Mouse (Mus musculus) MEL (cell line): ENCODE measurements around the gene Ivl. TPM values are rescaled to one million over a fixed set of nuclear protein-coding genes. Genes with fewer than 3 reads are reported as not detected.

ENCODE experiments used
- DNase-seq: peaks from one replicate; pipeline ENCODE4 v3.0.0; 2011; ENCODE audit warnings: low read depth, low spot score
- H3K27ac ChIP-seq: 2 replicates; pipeline ENCODE4 v1.5.1; 2012; ENCODE audit warnings: low read depth, mild to moderate bottlenecking, control low read depth, low read length, moderate library complexity; ENCODE audit not compliant: control insufficient read depth
- H3K27me3 ChIP-seq, 2 experiments: fragments of 150-350 bp in 1 of 2; sonication (generic) in 1 of 2; 2 replicates each; pipeline ENCODE4 v1.6.1; 2012; ENCODE audit warnings: low read length in 2 of 2, mild to moderate bottlenecking in 2 of 2, improper control_type of control experiment in 1 of 2, moderate library complexity in 1 of 2; ENCODE audit not compliant: insufficient read depth in 2 of 2, control insufficient read depth in 1 of 2
- H3K36me3 ChIP-seq, 2 experiments: 2 replicates each; pipeline ENCODE4 v1.6.1; 2012 to 2014; ENCODE audit warnings: low read length in 2 of 2, improper control_type of control experiment in 1 of 2, inconsistent platforms in 1 of 2, mild to moderate bottlenecking in 1 of 2; ENCODE audit not compliant: insufficient read depth in 2 of 2, control insufficient read depth in 1 of 2
- H3K4me1 ChIP-seq, 2 experiments: fragments of 150-350 bp in 1 of 2; sonication (generic) in 1 of 2; 2 replicates each; pipeline ENCODE4 v1.6.1; 2012; ENCODE audit warnings: low read length in 2 of 2, improper control_type of control experiment in 1 of 2, mild to moderate bottlenecking in 1 of 2; ENCODE audit not compliant: insufficient read depth in 2 of 2, control insufficient read depth in 1 of 2
- H3K4me3 ChIP-seq, 2 experiments: fragments of 150-350 bp in 1 of 2; sonication (generic) in 1 of 2; 2 replicates each; pipeline ENCODE4 v1.5.1; 2012; ENCODE audit warnings: low read depth in 2 of 2, low read length in 2 of 2, mild to moderate bottlenecking in 2 of 2, moderate library complexity in 2 of 2, control low read depth in 1 of 2, improper control_type of control experiment in 1 of 2; ENCODE audit not compliant: control insufficient read depth in 1 of 2, insufficient read depth in 1 of 2
- H3K79me2 ChIP-seq: 2 replicates; pipeline ENCODE4 v1.6.1; 2012; ENCODE audit warnings: mild to moderate bottlenecking, low read length, moderate library complexity; ENCODE audit not compliant: control insufficient read depth, poor library complexity, insufficient read depth
- H3K9ac ChIP-seq: 2 replicates; pipeline ENCODE4 v1.6.1; 2012; ENCODE audit warnings: low read depth, mild to moderate bottlenecking, control low read depth, low read length, moderate library complexity; ENCODE audit not compliant: control insufficient read depth, poor library complexity, severe bottlenecking
- H3K9me3 ChIP-seq: fragments of 150-350 bp; sonication (generic); replicated peaks from 2 replicates; pipeline ENCODE4 v1.6.1; 2012; ENCODE audit warnings: mild to moderate bottlenecking, low read length, improper control_type of control experiment, moderate library complexity; ENCODE audit not compliant: insufficient read depth
- BHLHE40 ChIP-seq: IDR thresholded peaks from 2 replicates; pipeline ENCODE4 v1.6.1; 2012; ENCODE audit warnings: low read depth, mild to moderate bottlenecking, inconsistent platforms, low read length, improper control_type of control experiment, borderline replicate concordance
- CTCF ChIP-seq, 3 experiments: IDR thresholded peaks in 2 of 3; conservative IDR thresholded peaks in 1 of 3; 2 replicates each; pipeline ENCODE4 v1.5.1; 2011 to 2012; ENCODE audit warnings: low read length in 3 of 3, low read depth in 2 of 3, mild to moderate bottlenecking in 2 of 3, improper control_type of control experiment in 1 of 3, inconsistent platforms in 1 of 3, mixed read lengths in 1 of 3, moderate library complexity in 1 of 3; ENCODE audit not compliant: control insufficient read depth in 1 of 3, insufficient read depth in 1 of 3, poor library complexity in 1 of 3, severe bottlenecking in 1 of 3
- E2F4 ChIP-seq: IDR thresholded peaks from 2 replicates; pipeline ENCODE4 v1.6.1; 2011; ENCODE audit warnings: low read depth, low read length, improper control_type of control experiment, borderline replicate concordance
- EP300 ChIP-seq, 2 experiments: IDR thresholded peaks; 2 replicates each; pipeline ENCODE4 v1.6.1; 2011; ENCODE audit warnings: improper control_type of control experiment in 2 of 2, low read length in 2 of 2, low read depth in 1 of 2, mild to moderate bottlenecking in 1 of 2
- ETS1 ChIP-seq: IDR thresholded peaks from 2 replicates; pipeline ENCODE4 v1.6.1; 2012; ENCODE audit warnings: low read depth, mild to moderate bottlenecking, inconsistent platforms, low read length, improper control_type of control experiment, moderate library complexity
- GABPA ChIP-seq: IDR thresholded peaks from 2 replicates; pipeline ENCODE4 v1.6.1; 2012; ENCODE audit warnings: low read depth, mild to moderate bottlenecking, inconsistent platforms, low read length, improper control_type of control experiment, moderate library complexity
- HCFC1 ChIP-seq: IDR thresholded peaks from 2 replicates; pipeline ENCODE4 v1.6.1; 2012; ENCODE audit warnings: low read depth, mild to moderate bottlenecking, inconsistent platforms, low read length, improper control_type of control experiment, moderate library complexity
- MYB ChIP-seq: IDR thresholded peaks from 2 replicates; pipeline ENCODE4 v1.6.1; 2011; ENCODE audit warnings: mild to moderate bottlenecking, low read depth, low read length, improper control_type of control experiment
- POLR2A ChIP-seq, 2 experiments: IDR thresholded peaks; 2 replicates each; pipeline ENCODE4 v1.6.1; 2011 to 2012; ENCODE audit warnings: low read length in 2 of 2, mild to moderate bottlenecking in 2 of 2, control low read depth in 1 of 2, improper control_type of control experiment in 1 of 2, low read depth in 1 of 2, moderate library complexity in 1 of 2; ENCODE audit not compliant: control insufficient read depth in 1 of 2, insufficient read depth in 1 of 2, poor library complexity in 1 of 2
- POLR2AphosphoS2 ChIP-seq: IDR thresholded peaks from 2 replicates; pipeline ENCODE4 v1.6.1; 2011; ENCODE audit warnings: low read length, improper control_type of control experiment
- RAD21 ChIP-seq: IDR thresholded peaks from 2 replicates; pipeline ENCODE4 v1.6.1; 2011; ENCODE audit warnings: mild to moderate bottlenecking, low read depth, low read length, improper control_type of control experiment
- SMC3 ChIP-seq: IDR thresholded peaks from 2 replicates; pipeline ENCODE4 v1.6.1; 2011; ENCODE audit warnings: low read depth, low read length, improper control_type of control experiment
- TAL1 ChIP-seq: IDR thresholded peaks from 2 replicates; pipeline ENCODE4 v1.6.1; 2012; ENCODE audit warnings: mild to moderate bottlenecking, inconsistent platforms, low read length, moderate library complexity, mixed read lengths
- TCF12 ChIP-seq: IDR thresholded peaks from 2 replicates; pipeline ENCODE4 v1.6.1; 2014; ENCODE audit warnings: low read depth, mild to moderate bottlenecking, inconsistent platforms, low read length, improper control_type of control experiment, moderate library complexity
- USF2 ChIP-seq, 2 experiments: IDR thresholded peaks; 2 replicates each; pipeline ENCODE4 v1.6.1; 2011 to 2012; ENCODE audit warnings: improper control_type of control experiment in 2 of 2, low read length in 2 of 2, borderline replicate concordance in 1 of 2, inconsistent platforms in 1 of 2, low read depth in 1 of 2, mild to moderate bottlenecking in 1 of 2; ENCODE audit not compliant: insufficient read depth in 1 of 2
- ZC3H11A ChIP-seq: IDR thresholded peaks from 2 replicates; pipeline ENCODE4 v1.6.1; 2012; ENCODE audit warnings: low read depth, mild to moderate bottlenecking, inconsistent platforms, low read length, improper control_type of control experiment
- ZNF384 ChIP-seq: IDR thresholded peaks from 2 replicates; pipeline ENCODE4 v1.6.1; 2012; ENCODE audit warnings: low read depth, mild to moderate bottlenecking, inconsistent platforms, low read length, improper control_type of control experiment
- polyA plus RNA-seq, 2 experiments: library from polyadenylated mRNA; stranded (reverse) in 1 of 2; unstranded in 1 of 2; fragments of >175 nt in 1 of 2; fragments of >200 nt in 1 of 2; gene quantifications; 2 replicates each; pipeline versions ENCODE4 v1.2.1 to v1.2.4; 2012; ENCODE audit warnings: low replicate concordance in 2 of 2, low read depth in 1 of 2; ENCODE audit not compliant: insufficient read length in 2 of 2, insufficient read depth in 1 of 2, missing spikeins in 1 of 2
- total RNA-seq: library from RNA; depleted of rRNA; stranded (reverse); fragments of 300-350 nt; gene quantifications from 2 replicates; pipeline ENCODE4 v1.2.3, GENCODE M21; 2012

Gene Ivl
- total and polyA plus RNA-seq, 3 experiments: not detected

DNA sequence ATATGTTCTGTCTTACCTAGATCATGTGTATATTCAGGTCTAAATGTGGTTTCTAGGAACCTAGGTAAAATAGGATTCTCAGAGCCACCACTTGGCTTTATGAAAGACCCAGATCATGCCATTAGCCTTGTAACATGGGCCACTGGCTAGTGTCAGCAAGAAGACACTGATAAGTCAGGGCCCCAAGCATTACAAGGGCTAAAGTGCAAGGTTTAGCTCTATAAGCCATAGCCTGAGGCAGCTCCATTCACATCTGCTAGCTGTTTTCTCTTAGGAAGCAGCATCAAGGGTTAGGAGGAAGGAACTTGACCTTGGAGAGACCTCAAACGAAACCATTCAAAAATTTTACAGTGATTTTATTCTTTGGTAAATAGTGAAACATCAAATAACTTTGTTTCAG, 11.5 kb upstream of the Ivl start:
- H3K79me2 ChIP-seq: no peaks in the 10 kb centered on the region
- TF ChIP-seq GABPA (no peak), RAD21 (no peak), E2F4 (no peak), ZNF384 (no peak), EP300 (IDR thresholded peaks at IDR 0.05; ENCODE audit: low read depth in 1 of 2, low read length in 2 of 2) (no peak), SMC3 (no peak), BHLHE40 (no peak), ETS1 (no peak), TAL1 (no peak), USF2 (IDR thresholded peaks at IDR 0.05; ENCODE audit: borderline replicate concordance in 1 of 2, insufficient read depth in 1 of 2, low read depth in 1 of 2, low read length in 2 of 2) (no peak), POLR2A (IDR thresholded peaks at IDR 0.05; ENCODE audit: control insufficient read depth in 1 of 2, insufficient read depth in 1 of 2, low read depth in 1 of 2, low read length in 2 of 2, poor library complexity in 1 of 2) (no peak), ZC3H11A (no peak)
- TF ChIP-seq, all 39 proteins: peak for 0
- H3K36me3 ChIP-seq: no peaks in the 10 kb centered on the region

DNA sequence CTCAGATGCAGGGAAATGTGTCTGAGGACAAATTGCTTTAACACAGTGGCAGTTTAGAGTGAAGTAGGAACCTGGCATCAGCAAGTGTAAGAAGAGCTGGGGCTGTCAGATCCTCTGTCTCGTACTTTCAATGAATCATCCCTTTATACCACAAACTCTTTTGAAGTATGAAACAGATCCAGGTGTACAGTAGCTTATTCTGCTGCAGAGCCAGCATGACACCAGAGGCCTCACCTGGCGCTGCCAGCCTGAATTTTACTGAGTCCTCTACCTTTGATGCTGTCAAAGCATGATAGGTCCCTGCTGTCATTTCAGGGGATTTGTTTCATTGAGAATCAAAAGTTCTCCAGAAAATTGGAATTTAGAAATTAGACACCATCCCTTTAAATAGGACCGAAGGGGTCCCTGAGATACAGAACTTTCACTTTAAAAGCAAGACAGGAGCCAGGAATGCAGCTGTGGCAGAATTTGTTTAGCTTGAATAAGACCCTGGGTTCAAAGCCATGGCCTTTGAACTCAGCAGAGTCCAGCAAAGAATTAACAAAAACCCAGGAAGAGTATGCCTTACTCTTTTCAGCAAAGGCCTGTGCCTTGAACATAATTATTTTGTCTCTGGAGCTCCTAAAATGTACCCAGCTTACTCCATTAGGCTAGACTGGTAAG, 9.8 kb upstream of the Ivl start:
- Histone ChIP-seq H3K27me3 (no peaks in the 10 kb centered on the region), H3K9ac (no peak overlapping the region), H3K36me3 (no peaks in the 10 kb centered on the region), H3K79me2 (no peaks in the 10 kb centered on the region), H3K27ac (no peak overlapping the region), H3K9me3 (no peaks in the 10 kb centered on the region), H3K4me1 (no peaks in the 10 kb centered on the region), H3K4me3 (no peak overlapping the region)
- DNase-seq: no peak
- TF ChIP-seq POLR2AphosphoS2 (no peak), ZC3H11A (no peak), MYB (no peak), HCFC1 (no peak), EP300 (IDR thresholded peaks at IDR 0.05; ENCODE audit: low read depth in 1 of 2, low read length in 2 of 2) (no peak), CTCF (IDR thresholded peaks at IDR 0.05 in 2 of 3, conservative IDR thresholded peaks at IDR 0.05 in 1 of 3; ENCODE audit: control insufficient read depth in 1 of 3, insufficient read depth in 1 of 3, low read depth in 2 of 3, low read length in 3 of 3, poor library complexity in 1 of 3, severe bottlenecking in 1 of 3) (no peak), BHLHE40 (no peak), TCF12 (no peak)

More for the DNA sequence above, 11.5 kb upstream of the Ivl start:
- no peaks in the 10 kb centered on the region for H3K27me3 ChIP-seq
- no peak for DNase-seq
- no peak overlapping the region for H3K27ac ChIP-seq
- H3K9ac ChIP-seq: no peak overlapping the region
- no peak overlapping the region for H3K4me3 ChIP-seq
- no peaks in the 10 kb centered on the region for H3K9me3 ChIP-seq
- no peaks in the 10 kb centered on the region for H3K4me1 ChIP-seq
